Comparison of ENCODE assay signal across 17 mouse cellular contexts in the genomic region with DNA sequence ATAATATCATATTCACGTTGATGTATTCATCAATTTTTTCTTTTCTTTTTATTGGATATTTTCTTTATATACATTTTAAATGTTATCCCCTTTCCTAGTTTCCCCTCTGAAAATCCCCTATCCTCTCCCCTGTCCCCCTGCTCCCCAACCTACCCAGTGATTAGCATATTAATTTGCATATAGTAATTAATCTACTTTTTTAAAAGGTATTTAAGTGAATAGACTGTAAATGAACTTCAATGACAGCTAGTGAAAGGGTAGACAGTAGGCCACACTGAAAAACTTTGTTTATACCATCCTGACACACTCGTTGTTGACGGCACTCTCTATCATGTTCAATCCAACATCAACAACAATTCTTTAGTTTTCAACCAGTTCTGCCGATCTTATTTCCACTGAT.
"Had no signal": no experiment of that assay in that cellular context is flagged by ENCODE, and none has a peak within 500 bp of the region (broad histone marks: within the 10 kb centered on the region; RNA-seq: fewer than 3 reads in every experiment).

No protein-coding gene starts in this region.

- ATAC-seq: lung, postnatal 0 days; midbrain, embryonic 13.5 days; midbrain, embryonic 15.5 days had no signal

- DNase-seq: lung, adult 2 months; lung, postnatal 14 days; lung, postnatal 36 days; right cerebral cortex, postnatal 14 days; thymus, adult 2 months; thymus, postnatal 25 days; thymus, postnatal 4 days had no signal

- H3K9ac ChIP-seq: lung, embryonic 15.5 days; midbrain, embryonic 13.5 days; midbrain, embryonic 15.5 days; neural tube, embryonic 12.5 days; stomach, embryonic 15.5 days had no signal

- H3K27ac ChIP-seq: lung, embryonic 15.5 days; macrophage; midbrain, embryonic 13.5 days; midbrain, embryonic 15.5 days; neural tube, embryonic 12.5 days; stomach, embryonic 15.5 days; stomach, postnatal 0 days had no signal

- H3K36me3 ChIP-seq: lung, embryonic 15.5 days; midbrain, embryonic 13.5 days; midbrain, embryonic 15.5 days; neural tube, embryonic 12.5 days; stomach, embryonic 15.5 days had no signal

- H3K9me3 ChIP-seq: lung, embryonic 15.5 days; midbrain, embryonic 13.5 days; midbrain, embryonic 15.5 days; neural tube, embryonic 12.5 days; stomach, embryonic 15.5 days had no signal

- H3K4me1 ChIP-seq: lung, embryonic 15.5 days; megakaryocyte, embryonic 14.5 days; midbrain, embryonic 13.5 days; midbrain, embryonic 15.5 days; neural tube, embryonic 12.5 days; stomach, embryonic 15.5 days had no signal

- H3K4me2 ChIP-seq: lung, embryonic 15.5 days; midbrain, embryonic 11.5 days; midbrain, embryonic 13.5 days; midbrain, embryonic 15.5 days; neural tube, embryonic 12.5 days; stomach, embryonic 15.5 days had no signal

- H3K4me3 ChIP-seq: lung, embryonic 15.5 days; megakaryocyte, embryonic 14.5 days; midbrain, embryonic 13.5 days; midbrain, embryonic 15.5 days; neural tube, embryonic 12.5 days; stomach, embryonic 15.5 days had no signal

- H3K27me3 ChIP-seq: lung, embryonic 15.5 days; megakaryocyte, embryonic 14.5 days; midbrain, embryonic 13.5 days; midbrain, embryonic 15.5 days; neural tube, embryonic 12.5 days; stomach, embryonic 15.5 days had no signal
